Mouse (Mus musculus): Measurements from ENCODE around the gene Ces1c.

- TF ChIP-seq CTCF (conservative IDR thresholded peaks at IDR 0.05 in 1 of 2, IDR thresholded peaks at IDR 0.05 in 1 of 2; ENCODE audit: low read depth in 2 of 2, low read length in 2 of 2) (no peak), POLR2A (IDR thresholded peaks at IDR 0.05; ENCODE audit: low read depth, low read length) (no peak), GABPA (IDR thresholded peaks at IDR 0.05; ENCODE audit: insufficient replicate concordance, low read depth, low read length) (no peak), ELF1 (IDR thresholded peaks at IDR 0.05; ENCODE audit: low read depth, low read length) (no peak), SIN3A (IDR thresholded peaks at IDR 0.05; ENCODE audit: low read length) (no peak), CHD2 (IDR thresholded peaks at IDR 0.05; ENCODE audit: low read length) (no peak), MAFK (IDR thresholded peaks at IDR 0.05; ENCODE audit: insufficient replicate concordance, low read length) (no peak), NRF1 (IDR thresholded peaks at IDR 0.05; ENCODE audit: low read depth, low read length) (no peak), MAX (IDR thresholded peaks at IDR 0.05; ENCODE audit: low read length) (no peak), ZKSCAN1 (IDR thresholded peaks at IDR 0.05; ENCODE audit: borderline replicate concordance, low read depth, low read length) (no peak), CHD1 (IDR thresholded peaks at IDR 0.05; ENCODE audit: low read depth, low read length) (no peak), POLR2AphosphoS2 (IDR thresholded peaks at IDR 0.05; ENCODE audit: low read depth, low read length) (no peak), SMC3 (IDR thresholded peaks at IDR 0.05; ENCODE audit: low read depth, low read length) (no peak), BHLHE40 (IDR thresholded peaks at IDR 0.05; ENCODE audit: low read depth, low read length) (no peak)
These were observed 42.9 kb downstream of the Ces1c start for GRCm38 (mm10) chr8:93088193-93088592.
